Mouse (Mus musculus): ENCODE data around the gene Uts2r.

- TF ChIP-seq MAFK (IDR thresholded peaks at IDR 0.05; ENCODE audit: borderline replicate concordance, low read depth, low read length) (no peak), POLR2A (IDR thresholded peaks at IDR 0.05; ENCODE audit: control insufficient read depth in 1 of 2, insufficient read depth in 1 of 2, low read depth in 1 of 2, low read length in 2 of 2, poor library complexity in 1 of 2) (no peak), KAT2A (conservative IDR thresholded peaks at IDR 0.05; ENCODE audit: low read depth, low read length) (no peak), HCFC1 (IDR thresholded peaks at IDR 0.05; ENCODE audit: low read depth, low read length) (no peak), ZNF384 (IDR thresholded peaks at IDR 0.05; ENCODE audit: low read depth, low read length) (no peak)
Measured at GRCm38 (mm10) chr11:121138732-121139131, 21.3 kb upstream of the Uts2r start.
